Mouse (Mus musculus) natural killer cell, adult 2 months (primary cell): ENCODE results near the gene Inpp5k.

Experiments used
- DNase-seq, 2 experiments: peaks; one replicate each; pipeline ENCODE4 v3.0.0; 2022; ENCODE audit warnings: low spot score in 2 of 2

The Inpp5k gene

GRCm38 (mm10) chr11:75620136-75620780 lies 10.5 kb upstream of the Inpp5k start:
- DNase-seq, result no peak

- DNase-seq, result no peak
These were observed 9.4 kb upstream of the Inpp5k start for GRCm38 (mm10) chr11:75621426-75621825.

- peak in 1 of 2 experiments; percentile 22 for DNase-seq
These were observed 8.0 kb upstream of the Inpp5k start for GRCm38 (mm10) chr11:75622588-75623329.

GRCm38 (mm10) chr11:75624102-75624554 lies 6.7 kb upstream of the Inpp5k start:
- DNase-seq, result no peak

GRCm38 (mm10) chr11:75625820-75626219 lies 5.0 kb upstream of the Inpp5k start:
- DNase-seq, result no peak

GRCm38 (mm10) chr11:75630098-75630497 lies 690 bp upstream of the Inpp5k start:
- DNase-seq, result no peak

- peak in 1 of 2 experiments; percentile 43 for DNase-seq
These were observed 905 bp downstream of the Inpp5k start for GRCm38 (mm10) chr11:75631561-75632225.

GRCm38 (mm10) chr11:75632921-75633320 lies 2.1 kb downstream of the Inpp5k start:
- no peak for DNase-seq

GRCm38 (mm10) chr11:75634801-75635200 lies 4.0 kb downstream of the Inpp5k start:
- no peak for DNase-seq

GRCm38 (mm10) chr11:75635315-75635714 lies 4.5 kb downstream of the Inpp5k start:
- no peak for DNase-seq

- DNase-seq, result no peak
These were observed 12.5 kb downstream of the Inpp5k start for GRCm38 (mm10) chr11:75643323-75643722.

GRCm38 (mm10) chr11:75644684-75645083 lies 13.9 kb downstream of the Inpp5k start:
- DNase-seq, result peak in 1 of 2 experiments; percentile 35

- no peak for DNase-seq
These were observed 17.0 kb downstream of the Inpp5k start for GRCm38 (mm10) chr11:75647681-75648211.

GRCm38 (mm10) chr11:75649155-75649561 lies 18.4 kb downstream of the Inpp5k start:
- DNase-seq, result no peak

GRCm38 (mm10) chr11:75650311-75650710 lies 19.5 kb downstream of the Inpp5k start, which contains the start of gene Myo1c:
Gene Myo1c, plus strand, starts transcription at chr11:75650504.
- no peak for DNase-seq

- DNase-seq, result no peak
These were observed 20.2 kb downstream of the Inpp5k start for GRCm38 (mm10) chr11:75650958-75651425.

GRCm38 (mm10) chr11:75651426-75652221 lies 20.8 kb downstream of the Inpp5k start:
- peak; percentile 55 to 82 for DNase-seq

- DNase-seq, result peak; percentile 58 to 83
These were observed 21.6 kb downstream of the Inpp5k start for GRCm38 (mm10) chr11:75652222-75652941.

- DNase-seq, result no peak
These were observed 22.3 kb downstream of the Inpp5k start for GRCm38 (mm10) chr11:75652942-75653684.
